Mouse (Mus musculus): ENCODE measurements at regions not wholly inside any gene's neighbourhood (a gene's known extent, or its start where the extent isn't known, plus 50 kb on each side); places are given as distances from the start of the nearest gene placed in this dataset.
A peak's percentile ranks its signal among the peaks of the same experiment; 100 is the strongest.

GRCm38 (mm10) chr6:135433753-135434152, 71.4 kb downstream of the Emp1 start:
- no peak for ATAC-seq (replicated peaks; ENCODE audit: poor library complexity)

- ATAC-seq (replicated peaks; ENCODE audit: poor library complexity): no peak
Observed at GRCm38 (mm10) chr6:135436315-135436714, 74.0 kb downstream of the Emp1 start.

GRCm38 (mm10) chr6:135438271-135438670, 75.9 kb downstream of the Emp1 start:
- no peak for ATAC-seq (replicated peaks; ENCODE audit: poor library complexity)

GRCm38 (mm10) chr6:135441126-135441871, 79.0 kb downstream of the Emp1 start:
- no peak for ATAC-seq (replicated peaks; ENCODE audit: poor library complexity)

- peak; percentile 98 for ATAC-seq (replicated peaks; ENCODE audit: poor library complexity)
Observed at GRCm38 (mm10) chr6:135444661-135445060, 82.3 kb downstream of the Emp1 start.

- no peak for ATAC-seq (replicated peaks; ENCODE audit: poor library complexity)
Observed at GRCm38 (mm10) chr6:135445070-135445469, 82.7 kb downstream of the Emp1 start.

- no peak for ATAC-seq (replicated peaks; ENCODE audit: poor library complexity)
Observed at GRCm38 (mm10) chr6:135447801-135448200, 85.5 kb downstream of the Emp1 start.

- ATAC-seq (replicated peaks; ENCODE audit: poor library complexity): no peak
Observed at GRCm38 (mm10) chr6:135449228-135449627, 86.9 kb downstream of the Emp1 start.

- ATAC-seq (replicated peaks; ENCODE audit: poor library complexity): peak; percentile 98
Observed at GRCm38 (mm10) chr6:135450573-135450972, 88.2 kb downstream of the Emp1 start.

- no peak for ATAC-seq (replicated peaks; ENCODE audit: poor library complexity)
Observed at GRCm38 (mm10) chr6:135451165-135451797, 88.9 kb downstream of the Emp1 start.

- no peak for ATAC-seq (replicated peaks; ENCODE audit: poor library complexity)
Observed at GRCm38 (mm10) chr6:135453041-135453440, 90.7 kb downstream of the Emp1 start.

- no peak for ATAC-seq (replicated peaks; ENCODE audit: poor library complexity)
Observed at GRCm38 (mm10) chr6:135472495-135472894, 110.2 kb downstream of the Emp1 start.

- ATAC-seq (replicated peaks; ENCODE audit: poor library complexity): no peak
Observed at GRCm38 (mm10) chr6:135473146-135473545, 110.8 kb downstream of the Emp1 start.

- no peak for ATAC-seq (replicated peaks; ENCODE audit: poor library complexity)
Observed at GRCm38 (mm10) chr6:135488795-135489194, 126.5 kb downstream of the Emp1 start.

- no peak for ATAC-seq (replicated peaks; ENCODE audit: poor library complexity)
Observed at GRCm38 (mm10) chr6:135493983-135494382, 131.6 kb downstream of the Emp1 start.

- no peak for ATAC-seq (replicated peaks; ENCODE audit: poor library complexity)
Observed at GRCm38 (mm10) chr6:135495841-135496240, 133.5 kb downstream of the Emp1 start.

GRCm38 (mm10) chr6:135498592-135498991, 136.2 kb downstream of the Emp1 start:
- ATAC-seq (replicated peaks; ENCODE audit: poor library complexity): peak; percentile 65

GRCm38 (mm10) chr6:135500381-135500780, 138.0 kb downstream of the Emp1 start:
- ATAC-seq (replicated peaks; ENCODE audit: poor library complexity): no peak

- ATAC-seq (replicated peaks; ENCODE audit: poor library complexity): no peak
Observed at GRCm38 (mm10) chr6:135501791-135502190, 139.4 kb downstream of the Emp1 start.

- peak; percentile 82 for ATAC-seq (replicated peaks; ENCODE audit: poor library complexity)
Observed at GRCm38 (mm10) chr6:135502405-135502804, 140.1 kb downstream of the Emp1 start.

- no peak for ATAC-seq (replicated peaks; ENCODE audit: poor library complexity)
Observed at GRCm38 (mm10) chr6:135518710-135519437, 156.5 kb downstream of the Emp1 start.

- no peak for ATAC-seq (replicated peaks; ENCODE audit: poor library complexity)
Observed at GRCm38 (mm10) chr6:135519438-135519803, 157.1 kb downstream of the Emp1 start.
